Mouse (Mus musculus): ENCODE measurements at regions not wholly inside any gene's neighbourhood (a gene's known extent, or its start where the extent isn't known, plus 50 kb on each side); places are given as distances from the start of the nearest gene placed in this dataset.
"Not testable (repeated sequence)": the region's sequence is repeated elsewhere in the genome, so short reads cannot be mapped to it uniquely, and the experiment has no call there.

- not testable (repeated sequence) for H3K9me3 ChIP-seq (ENCODE audit: control insufficient read depth, low read length); H3K4me2 ChIP-seq (ENCODE audit: low read length); H3K27ac ChIP-seq (ENCODE audit: low read depth); H3K27me3 ChIP-seq (replicated peaks; ENCODE audit: control insufficient read depth, insufficient read depth, low read length); H3K4me3 ChIP-seq (ENCODE audit: low read depth, low read length); DNase-seq (ENCODE audit: low spot score); H3K4me1 ChIP-seq (replicated peaks; ENCODE audit: control insufficient read depth, insufficient read depth, low read length); ATAC-seq (replicated peaks; ENCODE audit: low FRiP score, low TSS enrichment, low read depth); H3K9ac ChIP-seq (ENCODE audit: low read length); H3K36me3 ChIP-seq (ENCODE audit: control insufficient read depth, insufficient read depth, low read length)
- 89% methylated on average over 8 of the region's 8 CpGs for WGBS
These were observed 68.9 kb upstream of the Cnih3 start for GRCm38 (mm10) chr1:181283539-181283938.

GRCm38 (mm10) chr1:181284301-181285197 lies 67.9 kb upstream of the Cnih3 start:
- no peak overlapping the region for H3K4me2 ChIP-seq (ENCODE audit: low read length)
- no peaks in the 10 kb centered on the region for H3K9me3 ChIP-seq (ENCODE audit: control insufficient read depth, low read length)
- H3K4me3 ChIP-seq (ENCODE audit: low read depth, low read length), result no peak overlapping the region
- H3K9ac ChIP-seq (ENCODE audit: low read length), result no peak overlapping the region
- no peaks in the 10 kb centered on the region for H3K27me3 ChIP-seq (replicated peaks; ENCODE audit: control insufficient read depth, insufficient read depth, low read length)
- DNase-seq (ENCODE audit: low spot score) (peak; percentile 47), ATAC-seq (replicated peaks; ENCODE audit: low FRiP score, low TSS enrichment, low read depth) (no peak)
- no peak overlapping the region for H3K27ac ChIP-seq (ENCODE audit: low read depth)
- H3K4me1 ChIP-seq (replicated peaks; ENCODE audit: control insufficient read depth, insufficient read depth, low read length), result no peaks in the 10 kb centered on the region
- H3K36me3 ChIP-seq (ENCODE audit: control insufficient read depth, insufficient read depth, low read length), result no peaks in the 10 kb centered on the region
- WGBS, result 74% methylated on average over 10 of the region's 10 CpGs

- no peak overlapping the region for H3K27ac ChIP-seq (ENCODE audit: low read depth)
- 87% methylated on average over 8 of the region's 8 CpGs for WGBS
- no peak overlapping the region for H3K9ac ChIP-seq (ENCODE audit: low read length)
- H3K27me3 ChIP-seq (replicated peaks; ENCODE audit: control insufficient read depth, insufficient read depth, low read length), result no peaks in the 10 kb centered on the region
- H3K4me3 ChIP-seq (ENCODE audit: low read depth, low read length), result no peak overlapping the region
- DNase-seq (ENCODE audit: low spot score), result peak; percentile 50
- 0 out of 2 replicates have a peak, but pooled peaks have one; percentile 26 for ATAC-seq (replicated peaks; ENCODE audit: low FRiP score, low TSS enrichment, low read depth)
- H3K9me3 ChIP-seq (ENCODE audit: control insufficient read depth, low read length), result no peaks in the 10 kb centered on the region
- no peaks in the 10 kb centered on the region for H3K36me3 ChIP-seq (ENCODE audit: control insufficient read depth, insufficient read depth, low read length)
- H3K4me1 ChIP-seq (replicated peaks; ENCODE audit: control insufficient read depth, insufficient read depth, low read length), result no peaks in the 10 kb centered on the region
- no peak overlapping the region for H3K4me2 ChIP-seq (ENCODE audit: low read length)
These were observed 66.8 kb upstream of the Cnih3 start for GRCm38 (mm10) chr1:181285600-181285999.

- WGBS, result 53% methylated on average over 5 of the region's 5 CpGs
- Histone ChIP-seq H3K4me2 (ENCODE audit: low read length) (no peak overlapping the region), H3K27me3 (replicated peaks; ENCODE audit: control insufficient read depth, insufficient read depth, low read length) (no peaks in the 10 kb centered on the region), H3K27ac (ENCODE audit: low read depth) (no peak overlapping the region), H3K4me3 (ENCODE audit: low read depth, low read length) (no peak overlapping the region), H3K9me3 (ENCODE audit: control insufficient read depth, low read length) (no peaks in the 10 kb centered on the region), H3K36me3 (ENCODE audit: control insufficient read depth, insufficient read depth, low read length) (no peaks in the 10 kb centered on the region), H3K4me1 (replicated peaks; ENCODE audit: control insufficient read depth, insufficient read depth, low read length) (no peaks in the 10 kb centered on the region), H3K9ac (ENCODE audit: low read length) (no peak overlapping the region)
- DNase-seq (ENCODE audit: low spot score) (peak; percentile 51), ATAC-seq (replicated peaks; ENCODE audit: low FRiP score, low TSS enrichment, low read depth) (peak; percentile 73)
These were observed 66.3 kb upstream of the Cnih3 start for GRCm38 (mm10) chr1:181286146-181286545.

GRCm38 (mm10) chr1:181287166-181287565 lies 65.3 kb upstream of the Cnih3 start:
- no peaks in the 10 kb centered on the region for H3K36me3 ChIP-seq (ENCODE audit: control insufficient read depth, insufficient read depth, low read length)
- no peak overlapping the region for H3K27ac ChIP-seq (ENCODE audit: low read depth)
- no peak overlapping the region for H3K4me3 ChIP-seq (ENCODE audit: low read depth, low read length)
- ATAC-seq (replicated peaks; ENCODE audit: low FRiP score, low TSS enrichment, low read depth) (no peak), DNase-seq (ENCODE audit: low spot score) (no peak)
- H3K4me2 ChIP-seq (ENCODE audit: low read length), result no peak overlapping the region
- no peaks in the 10 kb centered on the region for H3K9me3 ChIP-seq (ENCODE audit: control insufficient read depth, low read length)
- H3K9ac ChIP-seq (ENCODE audit: low read length), result no peak overlapping the region
- no peaks in the 10 kb centered on the region for H3K4me1 ChIP-seq (replicated peaks; ENCODE audit: control insufficient read depth, insufficient read depth, low read length)
- WGBS, result 78% methylated on average over 1 of the region's 1 CpGs
- H3K27me3 ChIP-seq (replicated peaks; ENCODE audit: control insufficient read depth, insufficient read depth, low read length), result no peaks in the 10 kb centered on the region

- Histone ChIP-seq H3K4me3 (ENCODE audit: low read depth, low read length) (no peak overlapping the region), H3K9me3 (ENCODE audit: control insufficient read depth, low read length) (no peaks in the 10 kb centered on the region), H3K27ac (ENCODE audit: low read depth) (no peak overlapping the region), H3K4me1 (replicated peaks; ENCODE audit: control insufficient read depth, insufficient read depth, low read length) (no peaks in the 10 kb centered on the region), H3K36me3 (ENCODE audit: control insufficient read depth, insufficient read depth, low read length) (no peaks in the 10 kb centered on the region), H3K9ac (ENCODE audit: low read length) (no peak overlapping the region), H3K27me3 (replicated peaks; ENCODE audit: control insufficient read depth, insufficient read depth, low read length) (no peaks in the 10 kb centered on the region), H3K4me2 (ENCODE audit: low read length) (no peak overlapping the region)
- DNase-seq (ENCODE audit: low spot score), result peak; percentile 50
- 65% methylated on average over 13 of the region's 13 CpGs for WGBS
- ATAC-seq (replicated peaks; ENCODE audit: low FRiP score, low TSS enrichment, low read depth), result no peak
These were observed 62.9 kb upstream of the Cnih3 start for GRCm38 (mm10) chr1:181289385-181290035.

- ATAC-seq (replicated peaks; ENCODE audit: low FRiP score, low TSS enrichment, low read depth), result no peak
- Histone ChIP-seq H3K36me3 (ENCODE audit: control insufficient read depth, insufficient read depth, low read length) (no peaks in the 10 kb centered on the region), H3K27ac (ENCODE audit: low read depth) (no peak overlapping the region), H3K9me3 (ENCODE audit: control insufficient read depth, low read length) (no peaks in the 10 kb centered on the region), H3K4me3 (ENCODE audit: low read depth, low read length) (no peak overlapping the region), H3K9ac (ENCODE audit: low read length) (no peak overlapping the region), H3K4me2 (ENCODE audit: low read length) (no peak overlapping the region), H3K4me1 (replicated peaks; ENCODE audit: control insufficient read depth, insufficient read depth, low read length) (no peaks in the 10 kb centered on the region), H3K27me3 (replicated peaks; ENCODE audit: control insufficient read depth, insufficient read depth, low read length) (no peaks in the 10 kb centered on the region)
- DNase-seq (ENCODE audit: low spot score), result no peak
- WGBS, result 59% methylated on average over 6 of the region's 6 CpGs
These were observed 61.2 kb upstream of the Cnih3 start for GRCm38 (mm10) chr1:181291202-181291601.

GRCm38 (mm10) chr1:181291966-181292365 lies 60.5 kb upstream of the Cnih3 start:
- Histone ChIP-seq H3K9ac (ENCODE audit: low read length) (no peak overlapping the region), H3K36me3 (ENCODE audit: control insufficient read depth, insufficient read depth, low read length) (no peaks in the 10 kb centered on the region), H3K4me2 (ENCODE audit: low read length) (no peak overlapping the region), H3K27ac (ENCODE audit: low read depth) (no peak overlapping the region), H3K4me1 (replicated peaks; ENCODE audit: control insufficient read depth, insufficient read depth, low read length) (no peaks in the 10 kb centered on the region), H3K4me3 (ENCODE audit: low read depth, low read length) (no peak overlapping the region), H3K27me3 (replicated peaks; ENCODE audit: control insufficient read depth, insufficient read depth, low read length) (no peaks in the 10 kb centered on the region), H3K9me3 (ENCODE audit: control insufficient read depth, low read length) (no peaks in the 10 kb centered on the region)
- ATAC-seq (replicated peaks; ENCODE audit: low FRiP score, low TSS enrichment, low read depth) (no peak), DNase-seq (ENCODE audit: low spot score) (no peak)
- 82% methylated on average over 5 of the region's 5 CpGs for WGBS
